Mouse (Mus musculus): ENCODE data around the gene Epb41l5. TPM values are rescaled to one million over a fixed set of nuclear protein-coding genes. Genes with fewer than 3 reads are reported as not detected.

The Epb41l5 gene
- polyA plus RNA-seq, 1 experiment: 0.11 TPM

GRCm38 (mm10) chr1:119518786-119519185 is 130.0 kb downstream of the Epb41l5 start:
- Histone ChIP-seq H3K4me1 (ENCODE audit: control insufficient read depth) (no peaks in the 10 kb centered on the region; the same call in 1 of the 2 replicates), H3K27me3 (ENCODE audit: control insufficient read depth) (no peaks in the 10 kb centered on the region), H3K36me3 (ENCODE audit: control insufficient read depth) (no peaks in the 10 kb centered on the region), H3K9me3 (ENCODE audit: control insufficient read depth, low read length) (peaks cover 3% of the 10 kb centered on the region; the same call in 1 of the 2 replicates), H3K4me3 (replicated peaks) (no peak overlapping the region)
- no peak for TF ChIP-seq TAL1 (IDR thresholded peaks at IDR 0.05; ENCODE audit: low read length)
- no peak for TF ChIP-seq GATA1 (IDR thresholded peaks at IDR 0.05; ENCODE audit: low read length)

- Histone ChIP-seq H3K9me3 (ENCODE audit: control insufficient read depth, low read length) (peaks cover 3% of the 10 kb centered on the region; the same call in 1 of the 2 replicates), H3K4me3 (replicated peaks) (no peak overlapping the region), H3K27me3 (ENCODE audit: control insufficient read depth) (no peaks in the 10 kb centered on the region), H3K4me1 (ENCODE audit: control insufficient read depth) (no peaks in the 10 kb centered on the region; the same call in 1 of the 2 replicates), H3K36me3 (ENCODE audit: control insufficient read depth) (no peaks in the 10 kb centered on the region)
- TF ChIP-seq TAL1 (IDR thresholded peaks at IDR 0.05; ENCODE audit: low read length): no peak
- TF ChIP-seq GATA1 (IDR thresholded peaks at IDR 0.05; ENCODE audit: low read length): no peak
These were observed 130.7 kb downstream of the Epb41l5 start for GRCm38 (mm10) chr1:119518060-119518459.

- Histone ChIP-seq H3K36me3 (ENCODE audit: control insufficient read depth) (no peaks in the 10 kb centered on the region), H3K27me3 (ENCODE audit: control insufficient read depth) (peaks cover 30% of the 10 kb centered on the region), H3K9me3 (ENCODE audit: control insufficient read depth, low read length) (no peaks in the 10 kb centered on the region), H3K4me1 (ENCODE audit: control insufficient read depth) (no peaks in the 10 kb centered on the region), H3K4me3 (replicated peaks) (no peak overlapping the region)
- TF ChIP-seq GATA1 (IDR thresholded peaks at IDR 0.05; ENCODE audit: low read length) (no peak), TAL1 (IDR thresholded peaks at IDR 0.05; ENCODE audit: low read length) (no peak)
These were observed 137.9 kb downstream of the Epb41l5 start for GRCm38 (mm10) chr1:119510857-119511256.

- TF ChIP-seq TAL1 (IDR thresholded peaks at IDR 0.05; ENCODE audit: low read length): no peak
- TF ChIP-seq GATA1 (IDR thresholded peaks at IDR 0.05; ENCODE audit: low read length): no peak
- no peak overlapping the region for H3K4me3 ChIP-seq (replicated peaks)
- H3K4me1 ChIP-seq (ENCODE audit: control insufficient read depth): no peaks in the 10 kb centered on the region; the same call in 1 of the 2 replicates
- peaks cover 32% of the 10 kb centered on the region for H3K27me3 ChIP-seq (ENCODE audit: control insufficient read depth)
- no peaks in the 10 kb centered on the region for H3K36me3 ChIP-seq (ENCODE audit: control insufficient read depth)
- no peaks in the 10 kb centered on the region for H3K9me3 ChIP-seq (ENCODE audit: control insufficient read depth, low read length)
These were observed 138.4 kb downstream of the Epb41l5 start for GRCm38 (mm10) chr1:119510409-119510808.

- no peak overlapping the region for H3K4me3 ChIP-seq (replicated peaks)
- no peaks in the 10 kb centered on the region for H3K36me3 ChIP-seq (ENCODE audit: control insufficient read depth)
- TF ChIP-seq GATA1 (IDR thresholded peaks at IDR 0.05; ENCODE audit: low read length) (no peak), TAL1 (IDR thresholded peaks at IDR 0.05; ENCODE audit: low read length) (no peak)
- no peaks in the 10 kb centered on the region for H3K9me3 ChIP-seq (ENCODE audit: control insufficient read depth, low read length)
- H3K27me3 ChIP-seq (ENCODE audit: control insufficient read depth): peaks cover 32% of the 10 kb centered on the region
- H3K4me1 ChIP-seq (ENCODE audit: control insufficient read depth): peaks cover 8% of the 10 kb centered on the region
These were observed 139.3 kb downstream of the Epb41l5 start for GRCm38 (mm10) chr1:119509474-119509873.

GRCm38 (mm10) chr1:119508548-119508947 is 140.3 kb downstream of the Epb41l5 start:
- TF ChIP-seq TAL1 (IDR thresholded peaks at IDR 0.05; ENCODE audit: low read length) (no peak), GATA1 (IDR thresholded peaks at IDR 0.05; ENCODE audit: low read length) (no peak)
- H3K27me3 ChIP-seq (ENCODE audit: control insufficient read depth): peaks cover 32% of the 10 kb centered on the region

GRCm38 (mm10) chr1:119505951-119506350 is 142.8 kb downstream of the Epb41l5 start:
- H3K4me1 ChIP-seq (ENCODE audit: control insufficient read depth): peaks cover 29% of the 10 kb centered on the region
- H3K4me3 ChIP-seq (replicated peaks): no peak overlapping the region
- TF ChIP-seq GATA1 (IDR thresholded peaks at IDR 0.05; ENCODE audit: low read length) (no peak), TAL1 (IDR thresholded peaks at IDR 0.05; ENCODE audit: low read length) (no peak)
- peaks cover 30% of the 10 kb centered on the region for H3K27me3 ChIP-seq (ENCODE audit: control insufficient read depth)
- no peaks in the 10 kb centered on the region for H3K9me3 ChIP-seq (ENCODE audit: control insufficient read depth, low read length)
- no peaks in the 10 kb centered on the region for H3K36me3 ChIP-seq (ENCODE audit: control insufficient read depth)

More at GRCm38 (mm10) chr1:119508548-119508947, 140.3 kb downstream of the Epb41l5 start:
- H3K36me3 ChIP-seq (ENCODE audit: control insufficient read depth): no peaks in the 10 kb centered on the region
- H3K9me3 ChIP-seq (ENCODE audit: control insufficient read depth, low read length): no peaks in the 10 kb centered on the region
- H3K4me3 ChIP-seq (replicated peaks): no peak overlapping the region
- peaks cover 17% of the 10 kb centered on the region for H3K4me1 ChIP-seq (ENCODE audit: control insufficient read depth)

- no peaks in the 10 kb centered on the region for H3K9me3 ChIP-seq (ENCODE audit: control insufficient read depth, low read length)
- TF ChIP-seq TAL1 (IDR thresholded peaks at IDR 0.05; ENCODE audit: low read length) (no peak), GATA1 (IDR thresholded peaks at IDR 0.05; ENCODE audit: low read length) (no peak)
- H3K4me3 ChIP-seq (replicated peaks): peak within 1 kb of the TSS; percentile 67
- H3K27me3 ChIP-seq (ENCODE audit: control insufficient read depth): peaks cover 18% of the 10 kb centered on the region
- H3K36me3 ChIP-seq (ENCODE audit: control insufficient read depth): no peaks in the 10 kb centered on the region
- peaks cover 29% of the 10 kb centered on the region for H3K4me1 ChIP-seq (ENCODE audit: control insufficient read depth)
These were observed 144.3 kb downstream of the Epb41l5 start, which contains the start of gene Ralb for GRCm38 (mm10) chr1:119504260-119505062. TSS of gene Ralb (minus strand) at chr1:119504794.

GRCm38 (mm10) chr1:119503808-119504207 is 145.0 kb downstream of the Epb41l5 start:
- Histone ChIP-seq H3K9me3 (ENCODE audit: control insufficient read depth, low read length) (no peaks in the 10 kb centered on the region), H3K4me3 (replicated peaks) (peak overlapping the region; percentile 67), H3K36me3 (ENCODE audit: control insufficient read depth) (no peaks in the 10 kb centered on the region), H3K4me1 (ENCODE audit: control insufficient read depth) (peaks cover 29% of the 10 kb centered on the region), H3K27me3 (ENCODE audit: control insufficient read depth) (peaks cover 17% of the 10 kb centered on the region)
- TF ChIP-seq TAL1 (IDR thresholded peaks at IDR 0.05; ENCODE audit: low read length) (no peak), GATA1 (IDR thresholded peaks at IDR 0.05; ENCODE audit: low read length) (no peak)

All from erythroblast, embryonic 14.5 days (primary cell).